Mouse (Mus musculus): ENCODE data around the gene Ttll9.

DNA sequence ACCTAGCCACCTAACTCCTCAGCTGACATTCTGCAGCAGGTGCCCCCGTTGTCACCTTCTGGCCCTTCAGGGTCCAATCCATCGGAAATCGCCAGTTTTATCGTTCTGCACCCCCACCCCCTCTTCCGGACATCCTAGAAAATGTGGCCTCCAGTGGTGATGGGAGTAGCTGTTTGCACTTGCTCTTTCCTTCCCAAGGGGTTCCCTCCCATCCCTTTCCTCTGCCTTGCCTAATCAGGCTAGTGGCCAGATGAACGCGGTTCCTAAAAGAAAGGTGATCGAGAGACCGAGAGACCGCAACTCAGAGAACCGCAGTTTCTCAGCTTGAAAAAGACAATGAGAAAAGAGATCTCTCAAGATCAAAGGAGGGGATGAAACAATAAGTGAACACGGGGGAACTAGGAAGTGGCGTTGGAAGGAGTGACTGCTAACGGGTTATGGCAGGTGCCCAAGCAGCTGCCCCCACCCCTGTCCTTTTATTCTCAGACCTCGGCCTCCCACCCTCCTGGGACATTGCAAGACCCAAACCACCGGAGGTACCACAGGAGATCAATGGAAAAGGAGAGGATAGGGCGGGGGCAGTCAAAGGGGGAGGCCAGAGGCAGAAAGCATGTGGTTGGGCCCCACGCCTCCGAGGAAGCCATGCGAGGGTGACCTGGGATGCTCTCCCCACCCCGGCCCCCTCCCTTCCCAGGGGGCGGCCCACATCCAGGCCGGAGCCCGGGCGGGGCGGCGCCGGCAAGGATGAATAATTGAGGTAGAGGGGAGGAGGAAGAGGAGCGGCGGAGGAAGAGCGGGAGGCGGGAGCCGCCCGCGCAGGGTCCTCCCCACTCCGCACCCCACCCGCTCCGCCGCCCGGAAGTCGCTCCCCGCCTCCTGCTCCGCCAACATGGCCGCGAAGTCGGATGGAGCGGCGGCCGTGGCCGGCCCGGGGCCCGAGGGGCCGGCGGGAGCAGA lies 69.1 kb downstream of the Ttll9 start, which contains the start of gene Xkr7:
- TF ChIP-seq CTCF (IDR thresholded peaks at IDR 0.05; ENCODE audit: low read depth) (no peak), EP300 (IDR thresholded peaks at IDR 0.05; ENCODE audit: low read depth) (no peak)

Data from liver, postnatal 0 days (tissue).